In the genomic region with DNA sequence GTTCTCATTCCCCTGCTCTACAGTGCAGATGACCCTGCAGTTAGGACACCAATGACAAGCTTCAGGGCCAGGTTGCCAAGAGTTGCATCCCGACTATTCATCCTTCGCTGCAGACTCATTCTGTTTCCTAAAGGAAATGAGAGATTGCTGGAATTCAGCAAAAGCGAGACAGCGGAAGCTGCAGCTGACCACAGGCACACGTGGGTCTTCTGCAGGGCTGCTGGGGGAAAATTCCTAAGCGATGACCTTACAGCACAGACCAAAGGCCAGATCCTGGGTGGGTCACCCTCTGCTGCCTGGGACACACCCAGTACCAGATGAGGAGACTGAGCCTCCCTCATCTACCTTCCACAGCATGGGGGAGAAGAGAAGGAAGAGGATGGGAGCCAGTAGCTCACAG, we compare ENCODE assay signal across 10 mouse cellular contexts.
DNase-seq lines count a peak whose midpoint lies in the region; ATAC-seq and TF ChIP-seq lines count a peak whose summit lies in the region.
"Had no signal": no experiment of that assay in that cellular context is flagged by ENCODE, and none has a peak within 500 bp of the region (broad histone marks: within the 10 kb centered on the region; RNA-seq: fewer than 3 reads in every experiment).

No protein-coding gene starts in this region.

- H3K36me3 ChIP-seq in heart, postnatal 0 days (replicated peaks; ENCODE audit: control insufficient read depth, insufficient read depth, low read length), result no peaks in the 10 kb centered on the region
- H3K36me3 ChIP-seq in stomach, embryonic 16.5 days (ENCODE audit: control insufficient read depth, insufficient read depth, low read length), result no peaks in the 10 kb centered on the region
- H3K36me3 ChIP-seq: heart, embryonic 13.5 days had no signal

- intact Hi-C loops in left cerebral cortex, postnatal 4 days (cut with DNase I), result no loop called here
- intact Hi-C loops in left cerebral cortex, postnatal 10 days (cut with DNase I), result no loop called here

- no peak overlapping the region for H3K4me2 ChIP-seq in heart, postnatal 0 days (ENCODE audit: low read depth, low read length)
- H3K4me2 ChIP-seq in stomach, embryonic 16.5 days (ENCODE audit: low read depth, low read length), result no peak overlapping the region
- H3K4me2 ChIP-seq: heart, embryonic 13.5 days had no signal

- no peak overlapping the region for H3K4me3 ChIP-seq in layer of hippocampus, adult 2 months
- H3K4me3 ChIP-seq in heart, postnatal 0 days (ENCODE audit: low read depth, low read length), result no peak overlapping the region
- H3K4me3 ChIP-seq in stomach, embryonic 16.5 days (replicated peaks; ENCODE audit: low read length), result no peak overlapping the region
- H3K4me3 ChIP-seq: heart, embryonic 13.5 days had no signal

- peak; percentile 38; the same call in 1 of the 2 replicates for ATAC-seq in heart, postnatal 0 days (ENCODE audit: insufficient read depth, low read depth)
- ATAC-seq in stomach, embryonic 16.5 days (ENCODE audit: insufficient read depth, low FRiP score), result no peak

- no peak for TF ChIP-seq EP300 in heart, postnatal 0 days (IDR thresholded peaks at IDR 0.05; ENCODE audit: low read depth)

- H3K4me1 ChIP-seq in heart, postnatal 0 days (ENCODE audit: control insufficient read depth, insufficient read depth), result 0 out of 2 replicates have a peak, but pooled peaks cover 12% of the 10 kb centered on the region
- peaks cover 43% of the 10 kb centered on the region for H3K4me1 ChIP-seq in stomach, embryonic 16.5 days (ENCODE audit: control insufficient read depth, insufficient read depth, low read length)

- 44% methylated on average over 6 of the region's 6 CpGs for WGBS in heart, postnatal 0 days
- 53% methylated on average over 6 of the region's 6 CpGs for WGBS in stomach, embryonic 16.5 days

- TF ChIP-seq CTCF in layer of hippocampus, adult 2 months (conservative IDR thresholded peaks at IDR 0.05), result no peak
- TF ChIP-seq CTCF in heart, postnatal 0 days (IDR thresholded peaks at IDR 0.05; ENCODE audit: low read depth), result no peak

- H3K27ac ChIP-seq in layer of hippocampus, adult 2 months, result peak overlapping the region; percentile 80
- H3K27ac ChIP-seq in heart, postnatal 0 days (ENCODE audit: low read depth), result 0 out of 2 replicates have a peak overlapping the region, but pooled peaks have one; percentile 14
- no peak overlapping the region; the same call in 1 of the 2 replicates for H3K27ac ChIP-seq in stomach, embryonic 16.5 days (ENCODE audit: low read length)
- H3K27ac ChIP-seq: heart, embryonic 13.5 days had no signal

- no peak overlapping the region for H3K9ac ChIP-seq in heart, postnatal 0 days (replicated peaks; ENCODE audit: low read depth, low read length)
- H3K9ac ChIP-seq in stomach, embryonic 16.5 days (ENCODE audit: low read length), result peak overlapping the region; percentile 40; the same call in 1 of the 2 replicates
- H3K9ac ChIP-seq: heart, embryonic 13.5 days had no signal

- no peaks in the 10 kb centered on the region for H3K9me3 ChIP-seq in heart, postnatal 0 days (replicated peaks; ENCODE audit: control insufficient read depth, low read length)
- no peaks in the 10 kb centered on the region for H3K9me3 ChIP-seq in stomach, embryonic 16.5 days (replicated peaks; ENCODE audit: control insufficient read depth, low read length)

- H3K27me3 ChIP-seq in heart, postnatal 0 days (ENCODE audit: control insufficient read depth, insufficient read depth, low read length), result peaks cover 90% of the 10 kb centered on the region
- H3K27me3 ChIP-seq in stomach, embryonic 16.5 days (ENCODE audit: control insufficient read depth, insufficient read depth, low read length), result no peaks in the 10 kb centered on the region

- no peak for DNase-seq in layer of hippocampus, adult 2 months (ENCODE audit: low spot score in 2 of 2)
- DNase-seq in layer of hippocampus, postnatal 10 days (ENCODE audit: low spot score in 2 of 2), result no peak
- peak; percentile 71 for DNase-seq in heart, postnatal 0 days (ENCODE audit: low spot score)
- DNase-seq in kidney, postnatal 25 days, result peak; percentile 57 to 73
- no peak for DNase-seq in left cerebral cortex, postnatal 4 days
- no peak for DNase-seq in left cerebral cortex, postnatal 10 days (ENCODE audit: extremely low spot score in 1 of 2, low spot score in 2 of 2)
- no peak for DNase-seq in right cerebral cortex, postnatal 4 days
- DNase-seq: midbrain, embryonic 14.5 days had no signal

Comparison
In these comparisons a context has a peak if more than half of its experiments do, and no peak if none do; other contexts are left out.
1. DNase-seq: peak in heart, postnatal 0 days (single experiment) and kidney, postnatal 25 days (2 of 2); none in layer of hippocampus, adult 2 months (0 of 2), layer of hippocampus, postnatal 10 days (0 of 2), left cerebral cortex, postnatal 4 days (single experiment), left cerebral cortex, postnatal 10 days (0 of 2) and right cerebral cortex, postnatal 4 days (single experiment).